Mouse (Mus musculus) layer of hippocampus, adult 18-20 months (tissue): Measurements from ENCODE around the gene Snap29. TPM values are rescaled to one million over a fixed set of nuclear protein-coding genes. Genes with fewer than 3 reads are reported as not detected.
A peak's percentile ranks its signal among the peaks of the same experiment; 100 is the strongest.

ENCODE experiments used
- DNase-seq, 2 experiments: peaks; one replicate each; pipeline ENCODE4 v3.0.0; 2022; ENCODE audit warnings: low spot score in 2 of 2
- long read RNA-seq: library from polyadenylated mRNA; stranded (forward); transcript quantifications from one replicate; pipeline ENCODE4 v2.0.0, GENCODE M21; 2021
- total RNA-seq, 2 experiments: library from RNA; stranded (reverse); gene quantifications; 2 replicates each; pipeline ENCODE4 v1.2.3; 2021

Snap29 gene
- 10 to 100 TPM; 23.1 to 24.2 TPM for total RNA-seq
- long read RNA-seq, partial matches to known transcripts, result 0 of 5 reads
- long read RNA-seq, other reads (novel, unspliced or antisense), result 1 of 5 reads

DNA sequence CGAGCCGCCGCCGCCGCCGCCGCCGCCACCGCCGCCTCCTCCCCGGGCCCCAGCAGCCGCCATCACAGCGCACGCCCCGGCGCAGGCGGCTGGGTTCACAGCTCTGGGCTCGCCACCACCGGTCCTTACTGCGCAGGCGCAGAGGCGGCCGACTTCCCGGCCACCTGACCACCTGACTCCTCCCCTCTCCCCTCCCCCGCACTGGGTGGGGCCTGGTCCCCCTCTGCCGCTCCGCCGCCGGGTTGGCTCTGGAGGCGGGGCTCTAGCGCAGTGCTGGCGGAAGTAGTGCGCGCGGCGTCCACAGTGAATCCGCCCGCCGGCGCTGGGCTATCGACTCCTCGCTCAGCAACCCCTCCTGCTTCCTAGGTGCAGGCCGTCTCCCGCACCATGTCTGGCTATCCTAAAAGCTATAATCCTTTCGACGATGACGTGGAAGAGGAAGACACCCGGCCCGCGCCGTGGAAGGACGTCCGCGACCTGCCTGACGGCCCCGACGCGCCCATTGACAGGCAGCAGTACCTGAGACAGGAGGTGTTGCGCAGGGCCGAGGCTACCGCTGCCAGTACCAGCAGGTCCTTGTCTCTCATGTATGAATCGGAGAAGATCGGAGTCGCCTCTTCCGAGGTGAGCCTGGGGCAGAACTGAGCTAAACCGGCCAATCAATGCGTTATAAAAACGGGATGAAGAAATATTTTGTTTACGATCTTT, at the start of gene Snap29, which contains the start of gene Pi4ka:
Gene Snap29, plus strand, starts transcription at position 251 of the 708 bp plus-strand sequence.
Gene Pi4ka, minus strand, starts transcription at position 579 of the 708 bp plus-strand sequence.
- peak; percentile 100 for DNase-seq

- DNase-seq, result no peak
Observed at GRCm38 (mm10) chr16:17356031-17356430, 49.8 kb upstream of the Snap29 start.

GRCm38 (mm10) chr16:17358787-17359186, 47.0 kb upstream of the Snap29 start:
- DNase-seq, result no peak

DNA sequence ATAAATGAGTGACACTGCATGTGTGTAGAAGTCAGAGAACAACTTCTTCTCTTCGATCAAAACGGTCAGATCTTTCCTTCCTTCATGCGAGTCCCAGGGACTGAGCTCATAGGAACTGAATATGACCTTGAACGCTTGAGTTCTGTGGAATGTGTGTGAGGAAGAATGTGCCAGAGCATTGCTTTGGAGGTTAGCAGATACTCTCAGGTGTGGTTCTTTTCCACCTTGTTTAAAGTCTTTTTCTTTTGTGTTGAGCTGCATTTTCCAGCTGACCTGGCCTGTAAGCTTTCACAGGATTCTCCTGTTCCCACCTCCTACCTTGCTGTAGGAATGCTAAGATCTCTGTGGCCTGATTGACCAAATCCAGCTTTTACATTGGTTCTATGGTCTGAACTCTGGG, 23.5 kb upstream of the Snap29 start:
- DNase-seq, result no peak

- DNase-seq, result no peak
Observed at GRCm38 (mm10) chr16:17383594-17384326, 22.0 kb upstream of the Snap29 start.

GRCm38 (mm10) chr16:17392784-17393183, 13.0 kb upstream of the Snap29 start:
- no peak for DNase-seq

DNA sequence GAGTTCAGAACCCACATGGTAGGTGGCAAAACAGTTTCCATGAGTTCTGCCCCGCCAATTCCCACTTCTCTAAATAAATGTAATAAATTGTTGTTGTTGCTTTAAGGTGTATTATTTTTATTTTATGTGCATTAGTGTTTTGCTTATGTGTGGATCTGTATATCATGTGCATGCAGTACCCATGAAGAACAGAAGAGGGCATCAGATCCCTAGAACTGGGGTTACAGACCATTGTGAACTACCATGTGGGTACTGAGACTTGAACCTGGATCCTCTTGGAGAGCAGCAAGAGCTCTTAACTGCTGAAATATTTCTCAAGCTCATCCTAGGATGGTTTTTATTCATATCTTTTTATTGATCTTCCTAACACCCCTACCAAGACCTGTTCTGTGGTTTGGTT, 2.9 kb upstream of the Snap29 start:
- DNase-seq, result peak in 1 of 2 experiments; percentile 53

DNA sequence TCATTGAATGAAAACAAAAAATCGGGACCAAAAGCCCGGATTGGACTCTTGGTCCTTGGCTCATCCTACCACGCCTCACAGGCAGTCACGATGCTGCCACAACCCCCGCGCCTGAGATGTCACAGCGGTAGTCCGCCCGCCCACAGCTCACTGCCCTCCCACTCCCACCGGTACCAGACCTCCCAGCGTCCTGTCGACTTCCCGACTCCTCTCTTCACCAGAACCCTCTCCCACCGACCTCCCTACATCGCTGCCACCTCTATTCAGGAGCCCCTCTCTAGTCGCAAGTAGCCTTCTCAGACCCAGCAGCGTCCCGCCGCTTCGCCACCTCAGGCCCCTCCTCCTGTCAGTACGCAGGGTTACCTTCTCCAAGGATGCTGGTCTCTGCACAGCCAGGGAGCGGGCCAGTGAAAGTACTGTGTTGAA, 502 bp upstream of the Snap29 start:
- peak; percentile 87 to 88 for DNase-seq

- DNase-seq, result peak in 1 of 2 experiments; percentile 23
Observed at GRCm38 (mm10) chr16:17406512-17407231, 886 bp downstream of the Snap29 start.

- DNase-seq, result no peak
Observed at GRCm38 (mm10) chr16:17409046-17409445, 3.3 kb downstream of the Snap29 start.

DNA sequence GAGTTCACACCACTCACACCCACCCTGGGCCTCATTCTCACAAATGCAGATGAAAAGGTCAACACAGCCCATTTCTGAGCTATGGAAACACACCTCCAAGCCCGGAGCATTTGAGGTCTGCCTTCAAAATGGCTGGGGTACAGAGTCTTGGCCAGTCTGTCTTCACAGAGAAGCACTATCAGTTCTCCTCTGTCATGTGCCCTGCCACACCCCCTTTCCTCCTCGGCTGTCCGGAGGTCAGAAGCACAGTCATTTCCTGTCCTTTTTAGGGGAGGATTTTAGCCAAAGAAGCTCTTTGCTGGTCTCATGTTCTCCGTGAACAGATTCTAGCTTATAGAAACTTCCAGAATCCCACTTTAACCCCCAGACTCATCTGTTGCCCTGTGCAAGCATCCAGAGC, 4.4 kb downstream of the Snap29 start:
- no peak for DNase-seq

DNA sequence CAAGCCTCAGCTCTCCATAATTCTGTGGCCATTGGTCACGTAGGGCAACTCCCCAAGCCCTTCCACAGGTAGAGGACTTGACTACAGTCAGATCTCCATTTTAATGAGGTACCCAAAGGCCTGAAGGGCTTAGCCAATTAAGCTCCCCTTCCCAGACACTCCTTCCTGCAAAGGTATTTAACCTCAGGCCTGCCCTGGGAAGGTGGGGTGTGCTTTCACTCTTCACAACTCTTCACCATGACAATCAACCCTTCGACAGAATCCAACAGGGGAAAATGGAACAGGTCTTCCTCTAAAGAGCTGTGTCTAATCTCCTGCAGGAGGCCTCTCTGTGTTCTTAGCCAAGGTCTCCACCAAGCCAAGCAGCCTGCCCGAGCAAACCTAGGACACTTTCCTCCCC, 17.2 kb downstream of the Snap29 start:
- no peak for DNase-seq

DNA sequence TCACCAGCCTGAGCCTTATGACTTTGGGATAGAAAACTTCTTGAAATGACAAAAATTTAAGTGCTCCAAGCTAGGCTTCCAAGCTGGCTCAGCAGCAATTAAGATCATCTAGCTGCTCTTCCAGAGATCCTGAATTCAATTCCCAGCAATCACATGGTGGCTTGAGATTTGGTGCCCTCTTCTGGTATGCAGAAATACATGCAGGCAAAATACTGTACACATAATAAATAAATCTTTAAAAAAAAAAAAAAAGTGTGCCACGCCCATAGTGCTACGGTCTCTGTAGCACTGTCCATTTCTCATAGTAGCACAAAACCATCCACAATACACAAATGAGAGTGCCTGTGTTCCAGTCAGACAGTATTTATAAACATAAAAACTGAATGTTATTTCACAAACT, 26.8 kb downstream of the Snap29 start:
- no peak for DNase-seq

DNA sequence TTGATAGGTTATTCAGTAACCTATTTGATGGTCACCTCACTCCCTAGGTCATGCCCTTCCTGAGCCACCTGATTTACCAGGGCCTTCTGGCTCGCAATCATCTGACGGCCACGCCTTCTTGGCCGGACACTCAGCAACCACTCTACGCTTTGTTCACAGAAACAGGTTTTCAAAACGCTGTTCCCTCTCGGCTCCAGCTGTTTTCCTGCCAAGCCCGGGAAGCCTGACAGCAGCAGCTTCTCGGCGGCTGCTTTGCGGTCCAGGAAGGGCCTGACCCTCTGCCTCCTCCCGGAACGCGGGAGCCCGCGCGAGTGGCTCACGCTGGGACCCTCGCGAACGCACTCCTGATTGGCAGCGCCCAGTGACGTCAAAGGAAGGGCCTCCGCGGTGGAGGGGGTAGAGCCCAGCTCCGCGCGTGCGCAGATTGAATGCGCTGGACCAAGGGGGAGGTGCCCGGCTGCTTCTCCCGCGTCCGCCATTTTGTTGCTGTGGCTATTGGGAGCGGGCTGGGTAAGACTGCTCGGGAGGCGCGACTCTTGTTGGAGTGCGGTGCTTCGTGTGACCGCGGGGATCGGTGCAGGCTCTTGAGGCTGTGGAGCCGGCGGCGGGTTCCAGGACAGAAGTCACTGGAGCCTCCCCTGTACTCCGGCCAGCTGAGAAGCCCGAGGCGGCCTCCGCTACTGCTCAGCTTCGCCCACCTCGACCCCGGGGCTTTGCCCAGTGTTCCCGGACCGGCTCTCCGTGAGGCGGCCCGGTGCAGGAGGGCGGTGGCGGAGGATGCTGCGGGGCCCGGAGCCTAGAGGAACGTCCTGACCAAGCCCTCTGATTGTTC, 46.0 kb downstream of the Snap29 start, which contains the start of gene Crkl:
Gene Crkl, plus strand, starts transcription at position 447 of the 832 bp plus-strand sequence.
- DNase-seq, result peak; percentile 97 to 98

DNA sequence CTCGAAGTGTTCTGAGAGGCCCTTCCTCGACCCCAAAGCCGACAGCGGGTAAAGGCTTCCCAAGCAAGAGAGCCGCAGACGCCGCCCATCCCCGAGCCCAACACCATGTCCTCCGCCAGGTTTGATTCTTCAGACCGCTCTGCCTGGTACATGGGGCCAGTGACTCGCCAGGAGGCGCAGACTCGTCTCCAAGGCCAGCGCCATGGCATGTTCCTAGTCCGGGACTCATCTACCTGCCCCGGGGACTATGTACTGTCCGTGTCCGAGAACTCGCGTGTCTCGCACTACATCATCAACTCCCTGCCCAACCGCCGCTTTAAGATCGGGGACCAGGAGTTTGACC, 46.6 kb downstream of the Snap29 start:
- DNase-seq, result peak in 1 of 2 experiments; percentile 53

- DNase-seq, result no peak
Observed at GRCm38 (mm10) chr16:17456901-17457300, 51.1 kb downstream of the Snap29 start.

DNA sequence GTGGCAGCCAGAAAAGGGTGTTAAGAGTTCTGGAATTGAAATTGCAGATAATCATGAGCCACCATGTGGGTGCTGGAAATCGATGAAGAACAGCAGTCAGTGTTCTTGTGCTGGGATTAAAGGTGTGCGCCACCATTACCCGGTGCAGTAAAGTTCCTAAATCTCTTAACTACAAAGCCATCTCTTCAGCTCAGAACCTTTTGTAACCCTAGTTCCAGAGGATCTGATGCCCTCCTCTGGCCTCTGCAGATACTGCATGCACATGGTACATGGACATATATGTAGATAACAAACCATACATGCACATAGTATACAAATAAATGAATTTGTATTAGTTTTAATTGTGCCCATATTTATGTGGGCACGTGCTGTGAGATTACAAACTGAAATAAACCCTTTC, 54.5 kb downstream of the Snap29 start:
- no peak for DNase-seq

GRCm38 (mm10) chr16:17461596-17461995, 55.8 kb downstream of the Snap29 start:
- DNase-seq, result no peak

- DNase-seq, result no peak
Observed at GRCm38 (mm10) chr16:17463184-17463583, 57.4 kb downstream of the Snap29 start.

- DNase-seq, result peak in 1 of 2 experiments; percentile 46
Observed at GRCm38 (mm10) chr16:17466875-17467663, 61.3 kb downstream of the Snap29 start.
